Mouse (Mus musculus): Measurements from ENCODE around the gene Cracr2a.
A peak's percentile ranks its signal among the peaks of the same experiment; 100 is the strongest.

Cracr2a gene

GRCm38 (mm10) chr6:127714906-127715305 is 153.8 kb downstream of the Cracr2a start:
- DNase-seq, result no peak

GRCm38 (mm10) chr6:127715428-127715827 is 154.3 kb downstream of the Cracr2a start:
- DNase-seq, result no peak

DNA sequence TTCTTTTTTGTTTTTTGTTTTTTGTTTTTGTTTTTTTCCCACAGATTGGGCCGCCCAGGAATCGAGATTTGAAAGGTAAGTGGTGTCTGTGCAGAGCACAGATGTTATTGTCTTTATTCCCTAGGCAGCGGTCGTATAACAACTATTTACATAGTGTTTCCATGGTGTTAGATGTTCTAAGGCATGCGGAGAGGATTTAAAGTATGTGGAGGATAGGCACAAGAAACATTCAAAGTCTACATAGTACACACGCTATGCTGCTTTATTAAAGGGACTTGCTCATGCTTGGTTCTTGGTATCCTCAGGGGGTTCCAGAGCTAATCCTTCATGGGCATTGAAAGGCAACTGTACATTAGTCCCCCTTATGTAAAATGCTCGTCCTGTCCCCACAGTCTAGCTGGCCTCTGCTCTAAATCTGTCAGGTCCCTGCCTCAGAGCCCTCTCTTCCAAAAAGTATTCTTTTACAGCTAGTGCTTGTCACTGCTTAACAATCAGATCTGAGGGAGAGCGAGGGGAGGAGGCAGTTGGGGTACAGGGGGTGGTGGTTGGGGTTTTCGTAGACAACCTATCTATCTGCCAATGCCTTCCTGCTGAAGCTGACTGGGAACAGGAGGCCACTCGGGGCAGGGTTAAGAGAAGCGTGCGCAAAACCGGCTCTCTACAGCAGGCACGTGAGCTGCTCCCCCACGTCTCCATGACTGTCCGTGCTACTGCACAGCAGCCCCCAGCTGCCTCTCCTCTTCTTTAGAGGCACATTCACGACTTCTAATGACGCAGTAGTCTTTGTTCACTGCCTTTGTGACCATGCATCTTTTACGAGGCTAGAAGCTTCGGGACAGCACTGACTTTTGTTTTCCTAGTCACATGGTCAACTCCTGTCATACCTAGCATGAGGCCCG is 156.3 kb downstream of the Cracr2a start:
- DNase-seq, result peak; percentile 69

GRCm38 (mm10) chr6:127719875-127720274 is 158.7 kb downstream of the Cracr2a start:
- no peak for DNase-seq

- DNase-seq, result peak; percentile 20
Measured at GRCm38 (mm10) chr6:127723126-127723525, 162.0 kb downstream of the Cracr2a start.
